Comparison of ENCODE assay signal across 8 mouse cellular contexts in the genomic region with DNA sequence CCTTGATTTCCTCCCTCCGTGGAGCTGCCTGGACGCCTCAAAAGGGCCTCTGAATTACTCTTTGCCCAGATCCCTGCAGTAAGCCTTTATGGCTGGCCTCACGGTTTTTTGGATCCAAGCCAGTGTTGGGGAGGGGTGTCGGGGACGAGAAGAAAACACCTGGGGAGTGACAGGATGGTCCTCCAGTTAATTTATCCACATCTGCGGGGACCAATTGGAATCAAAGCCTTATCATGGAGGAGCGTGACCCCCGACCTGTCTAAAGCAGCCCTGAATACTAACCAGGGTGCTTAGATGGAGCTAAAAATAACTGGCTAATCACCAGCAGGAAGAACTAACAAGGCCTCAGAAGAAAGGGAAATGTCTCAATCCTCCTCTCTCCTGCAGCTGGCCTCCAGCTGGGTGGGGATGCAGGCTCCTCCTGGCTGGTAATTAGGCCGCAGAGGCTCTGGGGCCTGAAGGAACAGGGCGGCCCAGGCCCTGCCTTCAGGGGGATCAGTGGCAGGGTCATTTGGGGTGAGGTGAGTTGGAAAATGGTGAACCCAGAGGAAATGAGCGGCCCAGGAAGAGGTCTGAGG.
DNase-seq lines count a peak whose midpoint lies in the region; ATAC-seq lines count a peak whose summit lies in the region.

No protein-coding gene starts in this region.

- no peaks in the 10 kb centered on the region for H3K9me3 ChIP-seq in intestine, embryonic 16.5 days (ENCODE audit: control insufficient read depth, low read length)

- 10% methylated on average over 11 of the region's 11 CpGs for WGBS in intestine, embryonic 16.5 days

- intact Hi-C loops in left cerebral cortex, postnatal 25 days (cut with DNase I): no loop called here

- H3K4me2 ChIP-seq in intestine, embryonic 16.5 days (ENCODE audit: low read depth, low read length): peak overlapping the region; percentile 38

- peaks cover 40% of the 10 kb centered on the region for H3K4me1 ChIP-seq in intestine, embryonic 16.5 days (ENCODE audit: control insufficient read depth, insufficient read depth, low read length)

- ATAC-seq in granulocyte monocyte progenitor cell, adult 5-6 weeks (replicated peaks; ENCODE audit: poor library complexity, severe bottlenecking): peak; percentile 95
- ATAC-seq in intestine, embryonic 16.5 days: peak; percentile 73

- H3K9ac ChIP-seq in intestine, embryonic 16.5 days (ENCODE audit: low read depth, low read length): peak overlapping the region; percentile 52

- peak; percentile 77 for DNase-seq in 416B (ENCODE audit: low read depth)
- peak; percentile 3 for DNase-seq in adipocyte (ENCODE audit: low spot score)
- peak; percentile 27 for DNase-seq in mesoderm, embryonic 11.5 days (ENCODE audit: low read depth, low spot score)
- DNase-seq in right cerebral cortex, postnatal 4 days: no peak
- no peak for DNase-seq in urinary bladder, adult 2 months (ENCODE audit: low spot score)
- no peak for DNase-seq in left cerebral cortex, postnatal 25 days (ENCODE audit: low spot score in 2 of 2)

- no peaks in the 10 kb centered on the region for H3K27me3 ChIP-seq in intestine, embryonic 16.5 days (replicated peaks; ENCODE audit: control insufficient read depth, insufficient read depth, low read length)

- no peaks in the 10 kb centered on the region for H3K36me3 ChIP-seq in intestine, embryonic 16.5 days (ENCODE audit: control insufficient read depth, insufficient read depth, low read length)

- peak overlapping the region; percentile 68 for H3K27ac ChIP-seq in intestine, embryonic 16.5 days (ENCODE audit: low read length)

- H3K4me3 ChIP-seq in intestine, embryonic 16.5 days (ENCODE audit: low read length): no peak overlapping the region

Comparison
In these comparisons a context has a peak if more than half of its experiments do, and no peak if none do; other contexts are left out.
1. DNase-seq: peak in 416B (single experiment), adipocyte (single experiment) and mesoderm, embryonic 11.5 days (single experiment); none in right cerebral cortex, postnatal 4 days (single experiment), urinary bladder, adult 2 months (single experiment) and left cerebral cortex, postnatal 25 days (0 of 2).